Mouse (Mus musculus) mouse trophoblast stem cell (cell line): ENCODE data around the gene Anapc15-ps.

Source experiments
- in situ Hi-C, 2 experiments: fragments of 300-500 bp; cut with MseI, MboI; formaldehyde crosslinking; loops; 2 replicates in 1 of 2; 3 replicates in 1 of 2; pipeline ENCODE4 v1.15.1; 2025

Anapc15-ps gene

GRCm38 (mm10) chr10:95673351-95673750 lies at the start of gene Anapc15-ps:
Gene Anapc15-ps (minus strand): TSS chr10:95673451.
- in situ Hi-C loops, result no loop called here

DNA sequence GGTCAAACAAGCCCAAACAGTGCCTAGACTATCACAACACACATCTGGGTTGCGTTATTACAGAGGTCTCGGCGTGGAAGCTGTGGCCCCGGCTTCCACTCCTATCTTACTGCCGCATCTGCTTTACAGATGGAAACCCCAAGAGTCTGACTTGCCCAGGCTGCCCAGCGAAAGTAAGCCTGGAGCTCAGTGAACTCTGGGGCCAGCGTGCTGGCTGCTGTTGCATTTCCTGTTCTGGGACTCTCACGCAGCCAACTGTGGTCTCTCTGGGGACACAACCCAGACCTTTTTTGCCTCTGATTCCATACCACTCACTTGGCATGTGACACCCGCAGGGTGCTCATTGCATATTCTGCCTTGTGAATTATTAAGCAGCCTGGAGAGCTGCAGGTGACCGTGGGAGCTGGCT lies 49.0 kb upstream of the Anapc15-ps start:
- in situ Hi-C loops, result no loop called here

- in situ Hi-C loops, result no loop called here
These were observed 47.0 kb upstream of the Anapc15-ps start for GRCm38 (mm10) chr10:95720181-95720798.

- in situ Hi-C loops, result no loop called here
These were observed 46.2 kb upstream of the Anapc15-ps start for GRCm38 (mm10) chr10:95719472-95719871.

DNA sequence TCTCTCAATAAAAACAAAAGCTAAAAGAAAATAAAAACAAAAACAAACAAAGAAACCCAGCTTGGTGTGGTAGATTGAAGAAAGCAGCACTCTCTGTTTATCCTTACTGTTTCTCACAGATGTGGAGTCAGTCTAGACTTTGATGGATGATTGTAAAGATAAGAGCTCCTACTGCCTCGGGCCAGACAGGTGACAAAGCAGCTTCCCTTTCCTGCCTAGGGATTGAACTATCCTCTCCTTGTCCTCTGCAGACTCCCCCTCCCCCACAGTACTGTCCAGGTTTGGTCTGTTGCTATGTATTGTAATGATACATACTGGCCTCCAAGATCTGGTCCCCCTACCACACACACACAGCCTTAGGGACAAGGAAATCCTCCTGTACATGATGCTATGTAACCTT lies 45.5 kb upstream of the Anapc15-ps start:
- in situ Hi-C loops, result no loop called here

- in situ Hi-C loops, result no loop called here
These were observed 43.9 kb upstream of the Anapc15-ps start for GRCm38 (mm10) chr10:95717106-95717680.

DNA sequence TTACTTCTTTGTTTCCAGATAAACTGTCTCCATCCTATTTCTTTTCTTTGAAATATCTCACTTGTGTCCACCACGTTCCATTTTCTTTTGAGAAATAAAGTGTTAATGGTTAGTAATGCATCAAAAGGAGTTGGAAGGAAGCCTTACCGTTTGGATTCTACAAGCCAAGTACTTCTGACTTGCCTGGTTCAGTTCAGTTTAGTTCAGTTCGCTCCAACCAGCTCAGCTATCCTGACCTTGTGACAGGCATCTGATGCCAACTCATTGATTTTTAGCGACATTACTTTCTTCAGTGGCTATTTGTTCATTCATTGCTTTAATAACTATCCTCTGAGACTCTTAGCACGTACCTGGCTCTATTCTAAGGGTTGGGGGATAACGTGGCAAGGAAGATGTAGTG lies 42.4 kb upstream of the Anapc15-ps start:
- in situ Hi-C loops, result no loop called here

DNA sequence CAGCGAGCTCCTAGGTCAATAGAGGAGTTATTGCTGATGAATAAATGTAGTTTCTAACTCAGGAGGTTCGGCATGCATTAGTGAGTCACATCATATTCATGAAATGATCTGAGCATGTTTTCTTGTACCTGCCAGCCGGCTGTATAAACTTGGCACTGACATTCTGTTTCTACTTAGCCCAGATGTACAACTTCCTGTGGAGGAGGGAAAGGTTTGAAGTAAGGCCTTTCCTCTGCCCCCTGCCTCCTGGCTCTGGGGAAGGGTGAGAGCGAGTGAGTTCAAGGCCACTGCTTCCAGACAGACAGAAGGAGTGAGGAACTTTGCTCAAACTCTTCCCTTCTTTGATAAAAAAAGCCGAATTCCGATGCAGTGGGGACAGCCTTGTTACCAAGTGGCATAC lies 39.0 kb upstream of the Anapc15-ps start:
- in situ Hi-C loops, result no loop called here

DNA sequence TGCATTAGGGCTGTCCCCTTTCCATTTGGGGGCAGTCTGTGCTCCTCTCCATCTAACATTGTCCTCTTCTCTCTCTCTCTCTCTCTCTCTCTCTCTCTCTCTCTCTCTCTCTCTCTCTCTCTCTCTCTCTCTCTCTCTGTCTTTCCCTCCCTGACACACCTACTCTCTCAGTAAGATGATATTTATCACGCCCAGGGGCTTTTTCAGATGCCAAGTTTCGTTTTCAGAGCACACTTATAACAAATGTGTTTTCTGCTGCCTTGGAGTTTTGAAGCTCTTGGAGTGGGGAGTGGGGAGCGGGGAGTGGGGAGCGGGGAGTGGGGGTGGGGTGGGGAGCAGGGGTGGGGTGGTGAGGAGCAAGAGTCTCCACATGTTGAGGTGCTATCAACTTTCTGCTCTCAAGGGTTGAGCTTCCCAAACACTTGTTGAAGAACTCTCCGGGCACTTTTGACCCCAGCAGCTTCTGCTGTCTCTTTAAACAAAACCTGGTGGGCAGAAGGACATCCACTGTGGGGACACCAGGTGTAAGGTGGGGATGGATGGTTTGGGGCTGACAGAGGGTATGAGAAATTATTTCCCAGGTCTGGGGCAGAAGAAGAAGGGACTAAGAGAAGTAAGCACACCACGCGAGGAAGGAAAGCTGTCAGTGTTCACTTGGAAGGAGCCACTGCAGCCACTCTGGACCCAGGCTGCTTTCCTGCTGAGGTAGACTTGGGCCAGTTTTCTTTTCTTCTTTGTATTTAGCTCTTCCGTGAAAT lies 36.8 kb upstream of the Anapc15-ps start:
- in situ Hi-C loops, result no loop called here

GRCm38 (mm10) chr10:95709143-95709880 lies 36.1 kb upstream of the Anapc15-ps start:
- in situ Hi-C loops, result no loop called here

GRCm38 (mm10) chr10:95708001-95708400 lies 34.8 kb upstream of the Anapc15-ps start:
- in situ Hi-C loops, result no loop called here

DNA sequence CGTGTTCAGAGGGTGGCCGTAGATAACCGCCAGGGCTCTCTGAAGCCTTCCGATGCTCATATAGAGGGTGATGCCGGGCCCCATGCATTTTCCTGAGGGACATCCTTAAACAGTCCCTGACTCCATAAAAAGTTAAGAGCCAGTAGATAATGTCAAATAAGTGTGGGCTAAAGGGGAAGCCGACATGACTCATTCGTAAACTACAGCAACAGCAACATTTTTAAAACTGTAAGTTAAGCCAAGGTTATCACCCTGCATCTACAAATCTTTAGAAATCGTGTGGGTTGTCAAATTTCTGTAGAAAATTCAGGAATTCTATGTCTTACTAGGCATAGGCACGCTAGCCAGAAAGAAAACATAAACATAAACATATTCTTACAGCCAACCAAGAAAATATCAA lies 33.6 kb upstream of the Anapc15-ps start:
- in situ Hi-C loops, result no loop called here

DNA sequence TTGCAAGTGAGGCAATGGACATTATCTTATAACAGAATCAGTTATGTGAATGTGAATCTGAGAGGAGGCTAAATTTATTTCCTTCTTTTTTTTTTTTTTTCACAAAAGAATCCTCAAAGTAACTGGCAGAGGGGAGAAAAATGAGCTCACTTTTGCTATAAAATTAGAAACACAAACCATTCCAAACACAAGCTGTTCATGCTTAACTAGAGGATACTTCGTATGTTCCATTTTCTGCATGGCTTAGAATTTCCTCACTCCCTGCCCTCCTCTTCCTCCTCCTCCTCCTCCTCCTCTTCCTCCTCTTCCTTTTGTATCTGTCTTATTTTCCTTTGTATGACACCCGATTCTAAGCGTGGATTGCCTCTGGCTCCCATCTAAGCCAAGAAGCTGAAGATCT lies 32.5 kb upstream of the Anapc15-ps start:
- in situ Hi-C loops, result no loop called here

DNA sequence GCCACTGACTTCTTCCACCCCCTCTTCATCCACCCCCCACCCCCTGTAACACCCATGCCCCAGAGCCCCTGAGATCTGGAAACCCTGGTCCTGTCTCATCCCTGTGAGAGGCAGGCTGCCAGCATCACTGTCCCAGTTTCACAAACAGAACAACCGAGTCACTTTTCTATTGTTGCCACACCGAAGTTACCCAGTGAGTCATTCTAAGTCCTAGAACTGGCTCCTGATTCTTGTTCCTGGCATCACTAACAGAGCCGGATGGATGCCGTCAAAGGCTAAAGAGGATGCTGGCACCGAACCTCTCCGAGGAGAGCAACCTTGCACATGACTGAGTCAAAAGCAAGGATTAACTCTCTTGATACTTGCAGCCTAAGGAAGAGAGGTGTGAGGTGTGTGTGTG lies 31.6 kb upstream of the Anapc15-ps start:
- in situ Hi-C loops, result no loop called here

GRCm38 (mm10) chr10:95703730-95704129 lies 30.5 kb upstream of the Anapc15-ps start:
- in situ Hi-C loops, result no loop called here

DNA sequence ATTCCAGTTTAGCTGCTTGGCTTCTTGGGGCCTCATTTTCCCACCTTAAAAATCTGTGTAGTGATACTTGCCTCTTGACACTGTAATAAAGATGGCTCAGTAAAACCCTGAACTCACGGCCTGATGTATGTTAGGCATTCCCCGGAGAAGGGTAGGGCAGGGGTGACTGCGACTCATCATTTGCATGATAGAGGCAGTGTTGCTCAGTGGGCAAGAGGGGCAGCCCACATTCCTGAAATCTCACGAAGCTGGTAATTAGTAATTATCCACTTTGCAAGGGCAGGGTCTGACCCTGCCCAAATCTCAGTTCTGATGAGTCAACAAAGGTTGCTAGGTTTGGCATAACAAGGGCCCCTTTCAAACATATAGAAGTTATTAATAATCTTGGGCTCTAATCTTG lies 27.2 kb upstream of the Anapc15-ps start:
- in situ Hi-C loops, result no loop called here

DNA sequence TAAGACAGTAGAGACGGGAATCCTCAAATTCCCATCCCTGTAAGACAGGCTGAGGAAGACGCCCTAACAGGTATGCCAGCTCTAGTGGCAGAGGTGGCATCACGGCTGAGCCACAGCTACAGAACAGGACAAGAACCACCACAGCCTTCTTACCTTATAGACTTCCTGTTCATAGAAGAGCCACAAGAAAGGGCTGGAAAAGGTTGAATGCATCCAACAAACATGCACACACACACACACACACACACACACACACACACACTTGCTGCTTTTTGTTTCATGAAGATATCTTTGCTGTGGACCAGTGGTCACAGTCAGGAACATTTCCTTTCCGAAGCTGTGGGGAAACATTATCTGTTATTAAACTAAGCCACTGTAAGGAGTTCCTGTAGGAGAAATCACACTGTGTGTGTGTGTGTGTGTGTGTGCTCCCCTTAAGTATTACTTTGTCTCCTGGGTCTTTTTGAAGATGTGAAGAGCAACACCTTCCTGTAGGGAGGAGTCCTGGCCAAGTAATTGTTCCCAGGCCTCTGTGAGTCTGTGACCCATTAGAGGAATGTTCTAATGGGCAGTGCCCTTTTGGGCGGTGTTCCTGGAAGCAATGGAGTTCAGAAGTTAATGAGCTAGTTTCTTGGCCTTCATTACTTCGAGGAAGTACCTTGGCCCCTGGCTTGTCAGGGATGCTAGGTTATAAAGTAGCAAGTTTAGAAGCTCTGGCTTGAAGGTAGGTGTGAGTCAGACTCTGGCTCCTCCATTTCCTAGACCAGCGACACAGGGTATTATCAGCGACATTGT lies 25.9 kb upstream of the Anapc15-ps start:
- in situ Hi-C loops, result no loop called here

GRCm38 (mm10) chr10:95696253-95696641 lies 23.0 kb upstream of the Anapc15-ps start:
- in situ Hi-C loops, result no loop called here

GRCm38 (mm10) chr10:95695603-95696252 lies 22.5 kb upstream of the Anapc15-ps start:
- in situ Hi-C loops, result no loop called here

DNA sequence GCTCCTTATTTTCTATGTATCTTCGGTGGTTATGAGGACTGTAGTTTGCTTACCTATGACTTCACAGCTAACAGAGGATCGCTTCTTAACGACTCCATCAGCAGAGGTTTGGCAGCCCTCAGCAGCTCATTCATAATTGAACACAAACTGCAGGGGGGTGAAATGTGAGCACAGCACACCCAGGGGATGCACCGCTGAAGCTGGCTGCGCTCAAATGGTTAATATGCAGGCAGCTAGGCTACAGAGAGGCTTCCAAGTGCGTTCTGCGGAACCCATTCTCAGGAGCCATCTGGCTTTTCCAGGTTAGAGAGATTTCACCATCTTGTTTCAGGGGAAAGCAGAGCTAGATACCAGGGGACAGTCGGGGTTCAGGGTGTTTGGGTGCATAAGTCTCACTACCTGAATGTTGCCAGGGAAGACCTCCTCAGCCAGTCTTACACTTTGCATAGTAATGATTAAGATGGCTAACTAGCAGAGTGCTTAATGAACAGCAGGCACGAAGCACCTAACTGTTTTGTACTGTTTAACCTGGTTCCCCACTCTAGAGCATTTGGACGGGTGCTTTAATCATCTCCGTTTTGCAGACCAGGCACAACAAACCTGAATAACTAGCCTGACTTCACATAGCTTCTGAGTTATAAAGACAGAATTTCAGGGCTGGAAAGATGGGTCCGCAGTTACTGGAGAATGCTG lies 21.5 kb upstream of the Anapc15-ps start:
- in situ Hi-C loops, result no loop called here
